Mouse (Mus musculus) c-Kit-positive CD71-positive TER-119-positive erythroid progenitor cells, embryonic 14.5 days (primary cell): ENCODE results near the gene Fgfr2.
"Not testable (repeated sequence)": the region's sequence is repeated elsewhere in the genome, so short reads cannot be mapped to it uniquely, and the experiment has no call there.

ENCODE experiments used
- DNase-seq: peaks from one replicate; pipeline ENCODE4 v3.0.0-alpha.2; 2013; ENCODE audit warnings: low spot score

Gene Fgfr2

DNA sequence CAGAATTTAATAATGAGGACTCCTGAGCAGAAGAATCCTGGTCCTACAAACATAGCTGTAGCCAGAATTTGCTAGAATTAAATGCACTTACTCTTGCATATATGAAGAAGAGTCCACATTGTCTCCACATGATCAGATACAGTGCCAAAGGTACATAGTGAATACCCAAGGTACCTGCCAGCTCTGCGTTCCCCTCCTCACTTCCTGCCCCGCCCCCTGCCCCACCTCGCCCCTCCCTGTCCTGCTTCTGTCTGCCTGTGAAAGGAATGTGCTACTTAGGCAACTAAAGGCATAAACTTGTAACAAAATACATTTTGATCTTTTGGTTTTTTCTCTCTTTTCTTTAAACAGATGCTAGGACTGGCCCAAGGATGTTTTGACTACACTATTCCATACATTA lies 1686.1 kb downstream of the Fgfr2 start:
- DNase-seq: no peak

DNA sequence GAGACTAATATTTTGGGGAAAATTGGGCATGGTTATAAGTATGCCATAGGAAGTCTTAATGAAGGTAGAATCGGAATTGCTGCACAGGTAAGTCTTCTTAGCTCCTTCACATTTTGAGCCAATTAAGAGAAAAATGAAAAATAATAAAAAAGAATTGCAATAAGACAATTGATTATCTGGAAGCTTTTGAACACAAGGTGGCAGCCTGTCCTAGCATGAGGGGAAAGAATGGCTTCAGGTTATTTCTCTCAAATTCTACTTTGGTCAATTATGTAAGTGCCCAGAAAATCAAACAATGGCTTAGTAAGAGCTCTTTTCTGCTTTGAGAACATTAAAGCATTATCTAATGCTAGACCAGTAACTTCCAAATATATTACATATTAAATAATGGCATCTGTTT lies 1688.9 kb downstream of the Fgfr2 start:
- no peak for DNase-seq

DNA sequence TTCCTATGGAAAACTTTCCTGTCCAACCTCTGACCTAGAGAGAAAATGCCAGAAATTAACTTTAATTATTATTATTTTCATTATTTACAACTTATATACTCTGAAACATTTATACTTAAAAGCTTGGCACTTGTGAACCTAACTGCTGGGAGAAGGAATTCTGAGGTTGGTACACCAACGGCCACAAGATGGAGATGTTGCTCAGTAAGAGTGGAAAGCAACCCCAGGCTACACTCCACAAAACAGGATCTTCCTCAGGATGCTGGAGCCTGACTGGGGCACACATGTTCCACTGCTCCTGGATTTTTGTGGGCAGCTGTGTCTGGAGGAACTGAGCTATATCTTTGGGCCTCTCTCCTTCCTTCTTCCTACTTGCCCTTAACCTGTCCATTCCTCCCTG lies 1690.9 kb downstream of the Fgfr2 start:
- DNase-seq: no peak

DNA sequence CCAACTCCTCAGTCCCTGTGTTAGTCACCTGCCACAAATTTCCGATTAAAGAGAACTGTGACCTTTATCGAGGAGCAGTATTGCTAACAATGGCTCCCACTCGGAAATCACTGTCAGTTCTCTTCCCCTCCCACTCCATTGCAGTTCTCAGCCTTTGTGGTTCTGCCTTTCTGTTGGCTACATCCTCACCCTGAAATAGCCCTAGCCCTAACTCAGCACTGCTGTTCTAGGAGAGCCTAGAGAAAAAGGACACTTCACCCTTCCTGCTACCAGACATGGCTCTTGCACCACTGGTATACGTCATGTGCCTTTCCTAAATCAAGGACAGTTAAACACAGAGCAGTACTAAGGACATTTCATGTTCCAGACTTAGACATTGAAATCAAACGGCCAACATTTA lies 1695.8 kb downstream of the Fgfr2 start:
- DNase-seq: no peak

DNA sequence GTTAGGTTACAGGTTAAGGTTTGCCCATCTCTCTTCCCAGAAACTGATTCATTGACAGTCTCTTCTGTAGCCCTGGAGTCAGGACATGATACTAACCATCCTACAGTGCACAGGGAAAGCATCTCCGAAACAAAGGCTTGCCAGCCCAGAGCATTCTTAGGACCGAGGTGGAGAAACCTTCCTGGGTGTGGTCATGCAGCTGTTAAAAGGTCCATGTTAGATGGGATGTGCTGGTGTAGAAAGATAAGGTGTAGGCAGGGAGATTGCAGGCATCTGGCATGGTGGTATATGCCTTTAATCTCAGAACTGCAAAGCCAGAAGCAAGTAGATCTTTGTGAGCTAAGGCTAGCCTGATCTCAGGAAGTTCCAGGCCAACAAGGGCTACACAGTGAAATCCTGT lies 1698.2 kb downstream of the Fgfr2 start:
- peak; percentile 73 for DNase-seq

DNA sequence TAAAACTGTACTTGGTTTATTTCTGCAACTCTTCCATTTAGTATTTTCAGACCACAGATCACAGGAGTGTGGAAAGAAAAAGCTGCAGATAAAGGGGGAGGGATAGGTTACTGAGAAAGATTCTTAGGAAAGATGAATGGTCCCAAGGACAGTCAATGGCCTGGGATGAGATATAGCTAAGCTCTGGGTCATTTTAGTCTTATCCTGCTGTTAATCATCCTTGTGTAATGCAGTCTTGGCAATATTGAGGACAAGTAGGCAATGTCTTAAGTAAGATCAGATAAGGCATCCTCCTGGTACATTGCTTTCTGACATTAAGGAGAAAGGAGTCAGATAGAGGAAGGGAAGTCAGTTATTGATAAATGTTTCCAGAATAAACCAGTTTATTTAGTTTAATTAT lies 1705.5 kb downstream of the Fgfr2 start:
- DNase-seq: no peak

DNA sequence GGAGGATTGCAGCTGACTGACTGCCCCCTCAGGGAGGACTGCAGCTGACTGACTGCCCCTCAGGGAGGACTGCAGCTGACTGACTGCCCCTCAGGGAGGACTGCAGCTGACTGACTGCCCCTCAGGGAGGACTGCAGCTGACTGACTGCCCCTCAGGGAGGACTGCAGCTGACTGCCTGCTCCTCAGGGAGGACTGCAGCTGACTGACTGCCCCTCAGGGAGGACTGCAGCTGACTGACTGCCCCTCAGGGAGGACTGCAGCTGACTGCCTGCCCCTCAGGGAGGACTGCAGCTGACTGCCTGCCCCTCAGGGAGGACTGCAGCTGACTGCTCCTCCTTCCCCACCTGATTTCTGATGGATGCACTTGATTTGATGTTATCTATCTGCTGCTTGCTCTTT lies 1706.4 kb downstream of the Fgfr2 start:
- DNase-seq: not testable (repeated sequence)

DNA sequence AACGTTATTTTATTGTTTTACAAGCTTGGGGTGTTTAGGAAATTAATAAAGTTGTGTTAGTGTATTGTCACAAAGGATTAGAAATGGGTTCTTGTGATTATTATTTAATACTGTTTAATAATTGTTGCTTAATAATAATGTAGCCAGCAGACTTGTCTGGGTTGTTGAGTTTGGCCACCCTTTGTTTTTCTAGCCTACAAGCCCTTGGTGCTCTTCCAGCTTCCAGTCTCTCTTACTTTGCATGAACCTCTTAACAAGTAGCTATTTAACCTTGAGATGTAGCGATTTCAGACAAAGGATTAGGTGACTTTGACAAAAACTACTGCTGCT lies 1711.2 kb downstream of the Fgfr2 start:
- no peak for DNase-seq

DNA sequence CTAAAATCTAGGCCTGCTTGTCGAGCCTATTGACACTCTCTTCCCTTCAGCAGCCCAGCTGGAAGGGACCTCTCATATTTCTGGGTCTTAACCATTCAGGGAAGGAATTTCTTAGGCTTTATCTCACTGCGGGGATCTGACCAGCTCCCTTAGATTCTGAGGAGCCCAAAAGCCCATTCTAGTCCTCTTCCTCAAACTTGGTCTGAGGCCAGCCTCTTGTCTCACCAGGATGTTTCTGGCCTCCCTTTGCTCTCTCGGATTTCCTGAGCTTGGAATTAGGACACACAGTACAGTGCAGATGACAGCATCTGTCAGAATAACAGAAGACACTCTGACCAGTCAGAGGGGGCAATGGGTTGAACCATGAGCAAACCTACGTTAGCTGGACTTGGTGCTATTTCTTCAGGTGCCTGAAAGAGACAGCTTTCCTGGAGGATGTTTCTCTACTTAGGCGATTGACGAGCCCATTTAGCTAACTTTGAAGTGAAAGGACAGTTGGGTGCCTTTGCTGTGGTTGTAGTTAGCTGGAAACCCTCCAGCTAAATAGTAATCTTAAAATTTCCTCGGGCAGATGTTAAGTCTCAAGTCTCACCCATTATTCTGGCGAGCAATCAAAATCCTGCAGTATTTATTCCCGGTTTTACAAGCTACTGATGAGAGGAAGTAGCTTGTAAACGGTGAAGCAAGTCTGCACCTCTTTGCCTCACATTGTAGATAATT lies 1711.8 kb downstream of the Fgfr2 start:
- DNase-seq: no peak

DNA sequence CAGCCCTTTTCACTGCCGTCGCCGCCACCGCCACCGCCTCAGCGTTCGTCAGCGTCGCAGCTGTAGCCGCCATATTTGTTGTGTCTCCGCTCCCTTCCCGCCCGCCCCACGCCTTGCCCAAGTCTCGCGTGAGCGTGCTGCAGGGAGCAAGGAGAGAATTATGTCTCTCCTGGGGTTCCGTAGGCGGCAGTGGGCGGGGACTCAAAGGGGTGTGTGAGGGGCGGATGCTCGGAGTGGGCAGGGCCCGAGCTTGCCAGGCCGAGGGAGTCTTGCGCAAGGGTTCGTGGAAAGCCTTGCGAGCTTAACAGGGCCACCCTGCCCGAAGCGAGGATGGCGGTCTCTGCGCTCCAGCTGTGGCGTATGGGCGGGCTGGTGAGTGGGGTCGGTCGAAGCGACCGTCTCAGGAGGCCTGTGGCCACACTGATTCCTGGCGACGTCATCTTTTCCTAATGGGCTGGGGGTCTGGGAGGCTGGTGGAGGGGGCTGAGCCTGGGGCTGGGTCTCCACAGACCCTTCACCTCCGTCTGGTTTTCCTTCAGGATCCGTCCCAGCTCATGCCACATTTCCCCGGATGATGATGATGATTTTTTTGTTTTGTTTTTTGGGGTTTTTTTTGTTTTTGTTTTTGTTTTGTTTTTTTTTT lies 1712.6 kb downstream of the Fgfr2 start, which contains the start of the genes Ikzf5 and Acadsb:
TSS of gene Ikzf5 (minus strand) at position 106 of the 643 bp plus-strand sequence.
TSS of gene Acadsb (plus strand) at position 186 of the 643 bp plus-strand sequence.
- DNase-seq: peak; percentile 99

DNA sequence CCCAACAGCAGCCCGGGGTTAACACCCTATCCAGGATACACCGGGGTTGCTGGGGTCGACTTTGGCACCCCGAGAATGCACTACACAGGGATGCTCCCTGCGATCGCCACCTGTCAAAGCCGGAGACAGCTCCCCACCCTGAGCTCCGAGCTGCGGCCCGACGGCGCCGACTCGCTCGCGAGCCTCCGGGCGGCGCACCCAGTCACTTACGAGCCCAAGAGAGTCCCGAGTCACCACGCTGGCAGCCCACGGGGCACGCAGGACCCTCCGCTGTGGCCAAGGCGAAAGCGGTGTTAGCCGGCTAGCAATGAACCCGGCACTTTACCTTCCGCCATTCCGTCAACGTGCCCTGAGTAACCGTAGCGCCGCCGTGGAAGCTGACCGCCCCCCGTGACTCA lies 1713.2 kb downstream of the Fgfr2 start:
- DNase-seq: peak; percentile 28

DNA sequence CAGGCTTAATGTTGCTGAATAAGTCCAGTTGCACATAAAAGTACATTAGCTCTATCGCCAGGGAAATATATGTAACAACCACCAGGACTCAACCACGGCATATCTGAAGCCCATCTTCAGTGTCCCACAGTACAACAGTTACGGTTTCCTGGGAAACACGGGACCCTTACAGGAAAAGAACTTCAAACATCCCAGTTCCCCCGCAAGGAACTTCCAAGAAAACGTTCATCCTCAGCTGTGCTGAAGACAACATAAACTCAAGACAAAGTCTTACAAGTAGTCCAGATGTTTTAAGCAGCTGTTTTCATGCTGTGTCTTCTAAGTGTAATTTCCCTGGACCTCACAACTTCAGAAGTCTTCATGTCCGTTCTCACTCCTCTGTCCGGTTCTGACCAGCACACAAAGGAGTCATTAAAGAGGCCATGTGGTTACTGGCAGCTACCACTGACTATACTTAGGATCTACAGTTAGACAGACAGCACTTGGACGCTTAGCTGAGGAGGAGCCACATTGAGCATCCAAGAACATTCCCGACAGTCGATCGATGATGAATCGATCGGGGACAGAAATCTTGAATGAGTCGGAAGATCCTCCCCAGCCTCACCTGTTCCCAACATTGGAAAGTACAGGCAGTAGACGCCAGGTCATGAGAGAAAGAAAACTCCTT lies 1713.7 kb downstream of the Fgfr2 start:
- DNase-seq: peak; percentile 59

DNA sequence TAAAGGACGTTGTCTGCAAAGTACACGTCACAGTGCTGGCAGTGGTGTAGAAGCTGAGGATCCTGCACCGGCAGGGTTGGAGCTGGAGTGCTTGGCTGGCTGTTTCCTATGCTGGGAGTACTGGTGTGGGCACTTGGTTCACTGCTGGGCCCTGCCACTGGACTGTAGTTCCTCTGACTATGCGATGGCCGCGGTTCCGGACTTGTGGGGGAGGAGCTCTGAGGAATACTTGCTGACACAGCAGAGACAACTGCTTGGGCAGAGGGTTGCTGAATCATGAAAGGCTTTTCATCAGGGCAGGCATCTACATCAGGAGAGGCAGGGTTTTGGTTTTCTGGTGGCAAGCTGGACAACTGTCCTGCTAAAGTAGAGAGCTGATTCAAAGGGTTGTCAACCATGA lies 1731.4 kb downstream of the Fgfr2 start:
- DNase-seq: not testable (repeated sequence)

DNA sequence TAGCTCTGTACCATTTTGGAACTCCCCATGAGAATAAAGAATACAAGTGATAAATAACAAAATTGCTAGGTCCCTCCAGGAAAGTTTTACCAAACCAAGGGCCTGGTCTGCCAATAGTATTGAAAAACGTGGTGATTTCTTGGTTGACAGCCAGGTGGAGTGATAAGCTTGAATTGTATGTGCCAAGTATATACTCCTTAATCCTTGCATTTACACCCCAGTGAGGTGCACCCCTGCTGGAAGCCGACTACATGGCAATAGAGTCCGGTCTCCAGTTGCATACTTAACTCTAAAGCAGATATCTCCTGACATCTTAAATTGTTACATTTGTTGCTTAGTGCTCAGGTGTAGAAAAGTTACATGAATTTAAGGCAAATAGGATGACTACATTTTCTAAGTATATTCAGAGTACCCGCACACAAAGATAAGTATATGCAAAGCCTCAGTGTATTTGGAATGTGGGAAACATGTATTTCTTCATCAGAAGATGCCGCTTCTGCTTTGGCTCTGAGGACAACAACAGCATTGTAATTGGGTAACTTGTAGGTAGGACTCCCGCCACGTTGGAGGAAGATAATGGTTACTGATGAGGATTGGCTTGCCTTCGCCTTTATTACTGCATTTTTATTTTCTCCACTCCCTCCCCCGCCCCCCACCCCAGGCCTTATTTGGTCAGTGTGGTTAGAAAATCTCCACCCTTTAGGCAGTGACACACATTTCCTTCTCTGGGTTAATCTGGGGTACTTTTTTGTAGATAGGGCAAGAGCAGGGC lies 1751.1 kb downstream of the Fgfr2 start:
- peak; percentile 41 for DNase-seq

DNA sequence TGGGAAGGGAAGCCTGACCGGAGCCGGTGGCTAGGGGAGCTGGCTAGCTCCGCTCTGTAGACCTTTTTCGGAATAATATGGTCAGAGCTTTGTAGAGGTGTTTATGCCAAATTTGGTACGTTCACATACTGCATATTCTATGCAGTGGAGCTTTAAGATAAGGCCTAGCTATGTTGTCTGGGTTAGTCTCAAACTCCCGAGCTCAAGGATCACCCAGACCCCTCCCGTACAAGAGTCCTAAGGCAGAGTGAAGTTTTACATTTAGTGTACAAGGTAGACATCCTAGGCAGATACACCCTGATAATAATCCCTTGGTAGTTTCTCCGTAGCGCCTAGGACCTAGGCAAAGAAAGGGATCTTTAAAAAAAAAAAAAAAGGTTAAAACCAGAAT lies 1751.7 kb downstream of the Fgfr2 start:
- no peak for DNase-seq

DNA sequence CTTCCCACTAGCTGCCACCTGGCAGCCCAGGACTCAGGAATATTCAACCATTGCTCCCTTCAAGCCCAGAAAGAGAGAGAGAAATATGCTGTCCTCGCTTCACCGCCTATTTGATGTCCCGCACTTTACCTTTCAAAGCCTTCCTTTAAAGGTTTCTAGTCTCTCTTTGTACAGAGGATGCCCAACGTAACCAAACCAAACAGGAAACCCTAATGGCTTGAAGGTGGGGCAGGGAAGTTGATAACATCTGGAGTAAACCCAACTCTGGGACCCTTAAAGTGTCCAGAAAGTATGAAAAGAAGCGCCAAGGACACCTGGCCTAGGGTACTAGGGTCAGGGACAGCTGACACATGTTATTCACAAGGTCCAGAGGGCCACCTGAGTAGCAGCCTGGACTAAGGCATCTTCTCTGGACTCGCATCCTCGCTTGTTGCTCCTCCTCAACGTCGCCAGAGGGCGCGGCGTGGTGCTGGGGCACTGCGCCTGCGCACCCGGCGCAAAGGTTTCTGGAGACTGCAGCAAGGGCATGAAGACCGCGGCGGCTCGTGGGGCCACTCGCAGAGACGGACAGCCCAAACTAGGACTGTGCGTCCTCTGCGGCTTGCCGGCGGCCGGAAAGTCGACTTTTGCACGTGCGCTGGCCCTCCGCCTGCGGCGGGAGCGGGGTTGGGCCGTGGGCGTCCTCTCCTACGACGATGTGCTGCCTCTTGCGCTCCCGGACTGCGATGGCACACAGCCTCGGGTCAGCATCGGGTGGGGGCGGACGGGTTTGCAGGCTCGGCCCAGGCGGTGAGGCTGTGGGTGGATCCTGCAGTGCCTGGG lies 1752.3 kb downstream of the Fgfr2 start, which contains the start of gene Pstk:
TSS of gene Pstk (plus strand) at position 494 of the 822 bp plus-strand sequence.
- DNase-seq: peak; percentile 88

DNA sequence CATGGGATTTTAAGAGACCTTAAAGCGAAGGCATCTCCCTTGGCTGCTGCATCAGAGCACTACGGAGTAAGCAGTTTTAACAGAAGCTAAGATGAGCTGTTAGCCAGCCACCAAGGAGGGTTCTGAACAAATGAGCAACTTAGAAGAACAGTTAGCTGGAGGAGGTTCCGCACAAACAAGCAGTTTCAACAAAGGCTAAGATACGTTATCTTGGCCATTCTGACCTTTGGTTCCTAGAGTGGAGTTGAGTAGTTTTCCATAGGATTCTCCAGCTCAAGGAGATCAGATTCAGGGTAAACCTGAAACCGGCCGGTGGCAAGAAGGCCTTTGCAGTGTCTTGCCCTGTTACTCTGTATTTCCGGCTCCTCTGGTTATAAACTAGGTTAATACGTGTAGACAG lies 1759.0 kb downstream of the Fgfr2 start:
- DNase-seq: no peak

DNA sequence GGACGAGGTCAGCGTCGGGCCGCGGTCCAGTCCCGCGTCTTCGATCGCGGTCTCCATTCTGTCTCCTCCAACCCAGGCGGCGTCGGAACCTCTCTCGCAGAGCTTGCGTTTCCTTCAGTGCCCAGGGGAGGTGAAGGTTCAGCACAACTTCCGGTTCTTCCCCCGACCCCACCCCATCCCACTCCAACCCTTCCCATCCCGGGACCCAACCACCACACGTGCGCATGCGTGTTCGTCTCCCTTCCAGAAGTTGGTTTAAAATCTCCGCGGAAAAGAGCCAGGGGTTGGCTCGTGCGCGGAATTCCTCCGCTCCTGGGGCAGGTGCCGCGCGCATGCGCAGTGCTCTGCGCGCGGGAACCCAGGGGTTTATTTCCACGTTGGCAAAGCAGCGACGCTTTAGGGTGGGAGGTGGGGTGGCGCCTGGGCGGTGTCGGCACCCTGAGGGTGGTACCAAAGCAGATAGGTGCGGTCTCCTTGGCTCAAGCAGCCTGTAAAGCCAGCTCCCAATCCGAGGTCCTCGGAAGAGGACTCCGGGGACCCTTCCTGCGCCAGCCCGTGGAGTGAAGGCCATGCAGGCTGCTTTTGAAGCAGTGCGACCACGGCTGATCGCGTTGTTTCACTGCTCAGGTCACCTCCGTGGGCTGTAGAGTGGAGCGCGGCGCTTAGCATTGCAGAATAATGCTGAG lies 1760.4 kb downstream of the Fgfr2 start, which contains the start of gene 2310057M21Rik:
TSS of gene 2310057M21Rik (minus strand) at position 145 of the 686 bp plus-strand sequence.
- peak; percentile 87 for DNase-seq

DNA sequence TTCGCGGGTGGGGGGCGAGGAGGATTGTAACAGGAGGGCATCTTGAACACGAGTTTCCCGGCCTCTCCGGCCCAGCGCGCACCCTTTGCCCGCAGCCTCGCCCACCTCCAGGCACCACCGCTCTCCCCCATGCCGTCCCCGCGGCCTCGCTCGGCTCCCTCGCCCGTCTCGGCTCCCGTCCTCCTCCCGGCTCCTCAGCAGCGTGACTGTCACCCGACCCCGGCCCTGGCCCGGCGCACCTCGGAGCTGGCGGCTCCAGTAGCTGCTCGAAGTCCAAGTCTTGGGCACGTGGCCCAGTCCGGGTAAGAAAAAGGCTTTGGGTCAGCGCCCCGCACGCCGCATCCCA lies 1760.9 kb downstream of the Fgfr2 start:
- DNase-seq: no peak

DNA sequence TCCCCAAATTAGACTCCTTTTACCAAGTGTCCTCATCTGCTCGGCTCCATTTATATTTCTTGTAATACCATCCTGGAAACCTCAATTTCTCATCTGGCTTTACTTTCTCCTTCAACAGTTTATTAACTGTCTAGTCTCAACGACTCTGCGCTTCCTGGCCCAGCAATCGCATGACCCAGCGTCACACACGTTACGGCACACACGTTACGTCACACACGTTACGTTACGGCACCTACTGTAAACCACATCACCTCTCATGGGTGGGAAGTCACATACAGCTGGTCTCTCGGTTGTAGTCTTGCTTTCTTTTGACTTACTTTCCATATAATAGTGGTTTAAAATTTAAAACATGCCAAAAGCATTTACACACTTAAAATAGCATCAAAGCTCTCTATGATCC lies 1767.0 kb downstream of the Fgfr2 start:
- DNase-seq: no peak
